Mouse (Mus musculus): Measurements from ENCODE around the gene Pnma5.

Gene Pnma5

GRCm38 (mm10) chrX:72985607-72986006 is 51.3 kb downstream of the Pnma5 start:
- no peak for DNase-seq (ENCODE audit: low spot score in 2 of 2)
